Mouse (Mus musculus) midbrain, embryonic 10.5 days (tissue): Measurements from ENCODE around the gene Cd33. TPM values are rescaled to one million over a fixed set of nuclear protein-coding genes. Genes with fewer than 3 reads are reported as not detected.

Experiments used
- DNase-seq: peaks from one replicate; pipeline ENCODE4 v3.0.0-alpha.2; 2017; ENCODE audit warnings: low spot score
- H3K27ac ChIP-seq: fragments of 300-500 bp; sonication (generic); replicated peaks from 2 replicates; pipeline ENCODE4 v1.5.1; 2016; ENCODE audit warnings: mild to moderate bottlenecking
- H3K27me3 ChIP-seq: fragments of 300-500 bp; sonication (generic); 2 replicates; pipeline ENCODE4 v1.6.1; 2016; ENCODE audit warnings: low read depth, mild to moderate bottlenecking; ENCODE audit not compliant: poor library complexity, severe bottlenecking
- H3K36me3 ChIP-seq: fragments of 300-500 bp; sonication (generic); 2 replicates; pipeline ENCODE4 v1.6.1; 2016; ENCODE audit warnings: mild to moderate bottlenecking, moderate library complexity
- H3K4me1 ChIP-seq: fragments of 300-500 bp; sonication (generic); 2 replicates; pipeline ENCODE4 v1.6.1; 2016
- H3K4me3 ChIP-seq: fragments of 300-500 bp; sonication (generic); 2 replicates; pipeline ENCODE4 v1.5.1; 2016; ENCODE audit warnings: mild to moderate bottlenecking, moderate library complexity
- H3K9me3 ChIP-seq: fragments of 300-500 bp; sonication (generic); replicated peaks from 2 replicates; pipeline ENCODE4 v1.6.1; 2016; ENCODE audit warnings: mild to moderate bottlenecking
- WGBS: fragments of 180-500 bp; shearing (Covaris S2); methylation state at CpG from one replicate; pipeline ENCODE4 v1.1.7; 2016; 5-methylcytosine and 5-hydroxymethylcytosine counted together
- polyA plus RNA-seq: library from polyadenylated mRNA; unstranded; fragments of >200 nt; fragmentation: Nextera tagmentation; extraction: Ambion mirVana; gene quantifications from 2 replicates; pipeline ENCODE4 v1.2.1, GENCODE M21; 2016

Cd33 gene
- polyA plus RNA-seq, 1 experiment from 2014 or later: 1.0 TPM

GRCm38 (mm10) chr7:43548206-43548605 is 4.0 kb upstream of the Cd33 start:
- no peak for DNase-seq
- Histone ChIP-seq H3K27ac (no peak overlapping the region), H3K27me3 (no peaks in the 10 kb centered on the region), H3K4me1 (no peaks in the 10 kb centered on the region), H3K36me3 (no peaks in the 10 kb centered on the region), H3K9me3 (no peaks in the 10 kb centered on the region), H3K4me3 (no peak overlapping the region)
- 83% methylated on average over 4 of the region's 4 CpGs for WGBS

- WGBS: 45% methylated on average over 5 of the region's 5 CpGs
Measured at GRCm38 (mm10) chr7:43547666-43548065, 3.4 kb upstream of the Cd33 start.

GRCm38 (mm10) chr7:43545656-43546545 is 1.7 kb upstream of the Cd33 start:
- H3K4me1 ChIP-seq: no peaks in the 10 kb centered on the region
- H3K27ac ChIP-seq: no peak overlapping the region
- no peak overlapping the region for H3K4me3 ChIP-seq
- no peaks in the 10 kb centered on the region for H3K27me3 ChIP-seq
- H3K9me3 ChIP-seq: no peaks in the 10 kb centered on the region
- DNase-seq: no peak
- WGBS: 79% methylated on average over 7 of the region's 7 CpGs
- H3K36me3 ChIP-seq: no peaks in the 10 kb centered on the region

More at GRCm38 (mm10) chr7:43547666-43548065, 3.4 kb upstream of the Cd33 start:
- DNase-seq: no peak
- no peaks in the 10 kb centered on the region for H3K27me3 ChIP-seq
- no peak overlapping the region for H3K27ac ChIP-seq
- H3K4me3 ChIP-seq: no peak overlapping the region
- H3K4me1 ChIP-seq: no peaks in the 10 kb centered on the region
- no peaks in the 10 kb centered on the region for H3K9me3 ChIP-seq
- H3K36me3 ChIP-seq: no peaks in the 10 kb centered on the region

GRCm38 (mm10) chr7:43538524-43538923 is 5.7 kb downstream of the Cd33 start:
- Histone ChIP-seq H3K4me3 (no peak overlapping the region), H3K4me1 (no peaks in the 10 kb centered on the region), H3K27me3 (no peaks in the 10 kb centered on the region), H3K9me3 (no peaks in the 10 kb centered on the region), H3K27ac (no peak overlapping the region), H3K36me3 (no peaks in the 10 kb centered on the region)
- 81% methylated on average over 4 of the region's 4 CpGs for WGBS
- no peak for DNase-seq

- Histone ChIP-seq H3K4me1 (no peaks in the 10 kb centered on the region), H3K36me3 (no peaks in the 10 kb centered on the region), H3K27ac (no peak overlapping the region), H3K9me3 (no peaks in the 10 kb centered on the region), H3K4me3 (no peak overlapping the region), H3K27me3 (no peaks in the 10 kb centered on the region)
- no peak for DNase-seq
- WGBS: 91% methylated on average over 9 of the region's 9 CpGs
Measured at GRCm38 (mm10) chr7:43532936-43533505, 11.2 kb downstream of the Cd33 start.

GRCm38 (mm10) chr7:43530216-43530785 is 13.9 kb downstream of the Cd33 start:
- Histone ChIP-seq H3K27ac (no peak overlapping the region), H3K4me1 (no peaks in the 10 kb centered on the region), H3K27me3 (no peaks in the 10 kb centered on the region), H3K4me3 (no peak overlapping the region), H3K36me3 (no peaks in the 10 kb centered on the region), H3K9me3 (no peaks in the 10 kb centered on the region)
- 76% methylated on average over 8 of the region's 8 CpGs for WGBS
- DNase-seq: no peak

- no peak for DNase-seq
- H3K27me3 ChIP-seq: no peaks in the 10 kb centered on the region
- no peak overlapping the region for H3K4me3 ChIP-seq
- H3K36me3 ChIP-seq: no peaks in the 10 kb centered on the region
- WGBS: 61% methylated on average over 3 of the region's 3 CpGs
- H3K27ac ChIP-seq: no peak overlapping the region
- H3K4me1 ChIP-seq: no peaks in the 10 kb centered on the region
- H3K9me3 ChIP-seq: no peaks in the 10 kb centered on the region
Measured at GRCm38 (mm10) chr7:43525313-43525712, 18.9 kb downstream of the Cd33 start.

GRCm38 (mm10) chr7:43522776-43523175 is 21.5 kb downstream of the Cd33 start:
- Histone ChIP-seq H3K4me3 (no peak overlapping the region), H3K36me3 (no peaks in the 10 kb centered on the region), H3K9me3 (no peaks in the 10 kb centered on the region), H3K27me3 (no peaks in the 10 kb centered on the region), H3K4me1 (no peaks in the 10 kb centered on the region), H3K27ac (no peak overlapping the region)
- no peak for DNase-seq
- WGBS: 83% methylated on average over 2 of the region's 2 CpGs

- WGBS: 90% methylated on average over 15 of the region's 15 CpGs
- no peaks in the 10 kb centered on the region for H3K27me3 ChIP-seq
- H3K9me3 ChIP-seq: no peaks in the 10 kb centered on the region
- H3K36me3 ChIP-seq: no peaks in the 10 kb centered on the region
- DNase-seq: no peak
- no peaks in the 10 kb centered on the region; the same call in 1 of the 2 replicates for H3K4me1 ChIP-seq
- no peak overlapping the region for H3K27ac ChIP-seq
- H3K4me3 ChIP-seq: no peak overlapping the region
Measured at GRCm38 (mm10) chr7:43518341-43518740, 25.9 kb downstream of the Cd33 start.

GRCm38 (mm10) chr7:43515076-43515475 is 29.2 kb downstream of the Cd33 start:
- no peak for DNase-seq
- no peak overlapping the region for H3K27ac ChIP-seq
- H3K4me3 ChIP-seq: no peak overlapping the region
- no peaks in the 10 kb centered on the region for H3K27me3 ChIP-seq
- H3K36me3 ChIP-seq: no peaks in the 10 kb centered on the region
- H3K4me1 ChIP-seq: no peaks in the 10 kb centered on the region; the same call in 1 of the 2 replicates
- 86% methylated on average over 5 of the region's 5 CpGs for WGBS
- H3K9me3 ChIP-seq: no peaks in the 10 kb centered on the region

GRCm38 (mm10) chr7:43512519-43512918 is 31.7 kb downstream of the Cd33 start:
- whole genome bisulfite sequencing: 72% methylated on average over 4 of the region's 4 CpGs
- no peaks in the 10 kb centered on the region; the same call in 1 of the 2 replicates for H3K4me1 ChIP-seq
- no peak overlapping the region for H3K4me3 ChIP-seq
- no peaks in the 10 kb centered on the region for H3K9me3 ChIP-seq
- no peaks in the 10 kb centered on the region for H3K27me3 ChIP-seq
- DNase-seq: no peak
- no peaks in the 10 kb centered on the region for H3K36me3 ChIP-seq
- no peak overlapping the region for H3K27ac ChIP-seq

- 60% methylated on average over 4 of the region's 4 CpGs for WGBS
- Histone ChIP-seq H3K9me3 (no peaks in the 10 kb centered on the region), H3K36me3 (no peaks in the 10 kb centered on the region), H3K4me3 (no peak overlapping the region), H3K27ac (no peak overlapping the region), H3K27me3 (no peaks in the 10 kb centered on the region), H3K4me1 (no peaks in the 10 kb centered on the region; the same call in 1 of the 2 replicates)
- no peak for DNase-seq
Measured at GRCm38 (mm10) chr7:43511707-43512478, 32.3 kb downstream of the Cd33 start.
